Mouse (Mus musculus): ENCODE results near the gene Ffar2. TPM values are rescaled to one million over a fixed set of nuclear protein-coding genes. Genes with fewer than 3 reads are reported as not detected.

Gene Ffar2
- polyA plus RNA-seq, 1 experiment from 2014 or later: not detected

DNA sequence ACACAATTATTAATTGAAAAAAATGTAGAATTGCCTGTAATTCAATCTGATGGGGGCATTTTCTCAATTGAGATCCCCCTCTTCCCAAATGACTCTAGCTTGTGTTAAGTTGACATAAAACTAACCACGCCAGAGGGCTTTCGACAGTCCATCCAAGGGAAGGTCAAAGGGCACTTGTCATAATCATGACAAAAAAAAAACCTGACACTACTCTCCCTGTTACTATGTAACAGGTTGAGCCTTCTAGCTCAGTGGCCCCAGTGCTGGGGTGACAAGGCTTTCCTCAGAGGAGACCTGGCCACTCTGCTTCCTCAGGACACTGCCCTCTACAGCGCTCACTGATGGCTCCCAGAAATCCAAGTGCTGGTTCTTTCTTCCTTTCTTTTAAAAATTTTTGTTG, 731 bp upstream of the Ffar2 start:
- Histone ChIP-seq H3K4me1 (replicated peaks) (no peaks in the 10 kb centered on the region), H3K4me3 (no peak overlapping the region), H3K36me3 (no peaks in the 10 kb centered on the region), H3K27me3 (replicated peaks) (peaks cover 6% of the 10 kb centered on the region; the same call in 1 of the 2 replicates), H3K4me2 (no peak overlapping the region), H3K27ac (ENCODE audit: poor library complexity, severe bottlenecking) (no peak overlapping the region), H3K9me3 (replicated peaks) (0 out of 2 replicates have a peak, but pooled peaks cover 5% of the 10 kb centered on the region), H3K9ac (no peak overlapping the region)
- no peak for ATAC-seq (ENCODE audit: insufficient number of reproducible peaks, low FRiP score)
- WGBS: 94% methylated on average over 3 of the region's 3 CpGs

DNA sequence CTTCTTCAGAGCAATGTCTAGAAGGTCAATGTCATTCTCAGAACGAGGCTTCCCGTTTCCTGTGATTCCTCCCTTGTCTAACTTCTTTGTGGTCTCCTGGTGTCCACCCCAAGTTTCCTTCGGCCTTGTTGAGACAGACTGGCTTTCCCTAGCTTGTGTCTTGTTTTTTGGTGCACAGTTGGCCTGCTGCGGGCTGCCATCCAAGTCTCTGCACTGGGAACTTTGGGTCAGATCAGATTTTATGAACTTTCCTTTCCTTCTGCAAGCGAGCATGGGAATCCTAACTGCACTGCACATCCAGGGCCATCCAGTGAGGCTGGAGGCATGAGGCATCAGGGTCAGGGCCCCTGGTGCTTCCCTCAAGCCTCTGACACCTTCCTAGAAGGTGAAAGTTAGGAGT, 2.0 kb downstream of the Ffar2 start:
- no peak overlapping the region for H3K4me3 ChIP-seq
- H3K27me3 ChIP-seq (replicated peaks): peaks cover 6% of the 10 kb centered on the region; the same call in 1 of the 2 replicates
- H3K27ac ChIP-seq (ENCODE audit: poor library complexity, severe bottlenecking): no peak overlapping the region
- no peak overlapping the region for H3K9ac ChIP-seq
- H3K4me1 ChIP-seq (replicated peaks): no peaks in the 10 kb centered on the region
- no peak for ATAC-seq (ENCODE audit: insufficient number of reproducible peaks, low FRiP score)
- H3K36me3 ChIP-seq: no peaks in the 10 kb centered on the region
- WGBS: 67% methylated on average over 5 of the region's 5 CpGs
- no peak overlapping the region for H3K4me2 ChIP-seq
- no peaks in the 10 kb centered on the region for H3K9me3 ChIP-seq (replicated peaks)

- H3K36me3 ChIP-seq: no peaks in the 10 kb centered on the region
- H3K27me3 ChIP-seq (replicated peaks): peaks cover 6% of the 10 kb centered on the region; the same call in 1 of the 2 replicates
- H3K4me1 ChIP-seq (replicated peaks): no peaks in the 10 kb centered on the region
- H3K9ac ChIP-seq: no peak overlapping the region
- H3K9me3 ChIP-seq (replicated peaks): no peaks in the 10 kb centered on the region
- ATAC-seq (ENCODE audit: insufficient number of reproducible peaks, low FRiP score): no peak
- no peak overlapping the region for H3K4me2 ChIP-seq
- no peak overlapping the region for H3K4me3 ChIP-seq
- H3K27ac ChIP-seq (ENCODE audit: poor library complexity, severe bottlenecking): no peak overlapping the region
- 51% methylated on average over 7 of the region's 7 CpGs for WGBS
These were observed 2.6 kb downstream of the Ffar2 start for GRCm38 (mm10) chr7:30820854-30821445.

DNA sequence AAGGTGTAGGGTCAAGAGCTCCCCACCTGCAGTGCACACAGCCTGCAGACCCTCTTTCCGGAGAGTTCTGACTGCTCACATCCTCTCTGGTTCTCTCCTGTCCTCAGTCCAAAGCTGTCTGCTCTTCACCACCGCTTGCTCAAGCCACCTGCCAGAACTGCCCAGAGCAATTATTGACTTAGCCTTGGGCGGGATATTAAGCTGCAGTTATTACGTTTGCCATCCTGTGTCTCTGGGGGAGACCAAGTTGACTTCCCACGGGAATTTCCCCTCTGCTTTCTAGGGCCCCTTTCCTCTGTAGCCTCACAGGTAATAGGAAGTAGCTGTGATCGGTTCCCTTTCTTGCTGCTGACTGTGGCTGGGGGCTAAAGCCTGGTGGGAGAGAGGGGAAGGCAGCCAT, 3.4 kb downstream of the Ffar2 start:
- Histone ChIP-seq H3K27ac (ENCODE audit: poor library complexity, severe bottlenecking) (no peak overlapping the region), H3K4me1 (replicated peaks) (no peaks in the 10 kb centered on the region), H3K9ac (no peak overlapping the region), H3K36me3 (no peaks in the 10 kb centered on the region), H3K9me3 (replicated peaks) (no peaks in the 10 kb centered on the region), H3K27me3 (replicated peaks) (peaks cover 6% of the 10 kb centered on the region; the same call in 1 of the 2 replicates), H3K4me3 (no peak overlapping the region), H3K4me2 (no peak overlapping the region)
- no peak for ATAC-seq (ENCODE audit: insufficient number of reproducible peaks, low FRiP score)
- 66% methylated on average over 6 of the region's 6 CpGs for WGBS

DNA sequence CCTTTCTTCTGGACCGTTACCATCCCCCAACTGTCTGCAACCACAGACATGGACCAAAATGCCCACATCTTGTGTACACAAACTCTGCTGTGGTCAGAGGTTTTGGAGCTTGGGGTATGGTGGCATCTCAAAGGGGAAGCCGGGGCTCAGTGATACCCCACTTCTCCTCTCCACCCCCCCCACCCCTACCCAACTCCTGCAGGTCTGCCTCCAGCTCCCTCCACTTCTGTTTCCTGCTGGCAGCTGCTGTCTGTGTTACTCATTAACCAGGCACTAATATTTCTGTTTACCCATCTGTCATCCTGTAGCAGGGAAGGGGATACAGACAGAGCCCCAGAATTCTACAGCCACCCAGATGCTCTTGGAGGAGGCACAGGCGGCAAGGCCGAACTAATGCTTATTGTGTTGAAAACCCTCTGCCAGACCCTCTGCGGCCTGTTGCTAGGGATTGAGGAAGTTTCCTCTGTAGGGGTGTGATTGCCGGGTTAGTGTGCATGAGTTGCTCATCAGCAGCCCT, 11.2 kb downstream of the Ffar2 start:
- H3K27me3 ChIP-seq (replicated peaks): no peaks in the 10 kb centered on the region
- H3K9me3 ChIP-seq (replicated peaks): peaks cover 9% of the 10 kb centered on the region; the same call in 1 of the 2 replicates
- no peak overlapping the region for H3K4me3 ChIP-seq
- ATAC-seq (ENCODE audit: insufficient number of reproducible peaks, low FRiP score): no peak
- no peak overlapping the region for H3K4me2 ChIP-seq
- no peaks in the 10 kb centered on the region for H3K36me3 ChIP-seq
- WGBS: 70% methylated on average over 6 of the region's 6 CpGs
- H3K4me1 ChIP-seq (replicated peaks): 0 out of 2 replicates have a peak, but pooled peaks cover 5% of the 10 kb centered on the region
- no peak overlapping the region for H3K27ac ChIP-seq (ENCODE audit: poor library complexity, severe bottlenecking)
- H3K9ac ChIP-seq: no peak overlapping the region

- Histone ChIP-seq H3K27ac (ENCODE audit: poor library complexity, severe bottlenecking) (no peak overlapping the region), H3K9ac (no peak overlapping the region), H3K4me3 (no peak overlapping the region), H3K36me3 (no peaks in the 10 kb centered on the region), H3K4me1 (replicated peaks) (0 out of 2 replicates have a peak, but pooled peaks cover 5% of the 10 kb centered on the region), H3K27me3 (replicated peaks) (no peaks in the 10 kb centered on the region), H3K9me3 (replicated peaks) (peaks cover 9% of the 10 kb centered on the region; the same call in 1 of the 2 replicates), H3K4me2 (no peak overlapping the region)
- WGBS: 43% methylated on average over 9 of the region's 9 CpGs
- ATAC-seq (ENCODE audit: insufficient number of reproducible peaks, low FRiP score): no peak
These were observed 11.8 kb downstream of the Ffar2 start for GRCm38 (mm10) chr7:30811757-30812290.

DNA sequence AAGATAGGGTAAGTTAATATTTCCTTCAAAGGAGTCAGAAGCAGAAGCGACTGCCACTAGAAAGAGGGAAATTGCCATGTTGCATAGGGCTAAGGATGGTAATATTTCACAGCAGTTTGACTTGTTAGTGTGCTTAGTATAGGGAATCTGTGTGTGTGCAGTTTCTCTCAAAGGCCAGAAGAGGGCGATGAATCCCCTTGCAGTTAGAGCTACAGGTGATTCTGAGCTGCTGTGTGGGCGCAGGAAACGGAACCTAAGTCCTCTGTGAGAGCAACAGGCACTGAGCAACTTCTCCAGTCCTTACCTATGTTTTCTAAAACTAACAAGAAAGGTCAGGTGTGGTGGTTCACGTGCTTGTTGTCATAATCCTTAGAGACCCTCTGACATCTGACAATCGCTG, 13.3 kb downstream of the Ffar2 start:
- Histone ChIP-seq H3K27me3 (replicated peaks) (no peaks in the 10 kb centered on the region), H3K4me3 (no peak overlapping the region), H3K4me2 (no peak overlapping the region), H3K27ac (ENCODE audit: poor library complexity, severe bottlenecking) (no peak overlapping the region), H3K4me1 (replicated peaks) (0 out of 2 replicates have a peak, but pooled peaks cover 5% of the 10 kb centered on the region), H3K36me3 (no peaks in the 10 kb centered on the region), H3K9ac (no peak overlapping the region), H3K9me3 (replicated peaks) (peaks cover 10% of the 10 kb centered on the region; the same call in 1 of the 2 replicates)
- WGBS: 50% methylated on average over 6 of the region's 6 CpGs
- no peak for ATAC-seq (ENCODE audit: insufficient number of reproducible peaks, low FRiP score)

- no peak overlapping the region for H3K4me3 ChIP-seq
- WGBS: 50% methylated on average over 6 of the region's 6 CpGs
- no peak overlapping the region for H3K27ac ChIP-seq (ENCODE audit: poor library complexity, severe bottlenecking)
- H3K9ac ChIP-seq: no peak overlapping the region
- no peaks in the 10 kb centered on the region for H3K36me3 ChIP-seq
- H3K9me3 ChIP-seq (replicated peaks): peaks cover 19% of the 10 kb centered on the region
- no peak for ATAC-seq (ENCODE audit: insufficient number of reproducible peaks, low FRiP score)
- H3K4me2 ChIP-seq: no peak overlapping the region
- H3K4me1 ChIP-seq (replicated peaks): no peaks in the 10 kb centered on the region
- no peaks in the 10 kb centered on the region for H3K27me3 ChIP-seq (replicated peaks)
These were observed 17.7 kb downstream of the Ffar2 start for GRCm38 (mm10) chr7:30805924-30806323.

DNA sequence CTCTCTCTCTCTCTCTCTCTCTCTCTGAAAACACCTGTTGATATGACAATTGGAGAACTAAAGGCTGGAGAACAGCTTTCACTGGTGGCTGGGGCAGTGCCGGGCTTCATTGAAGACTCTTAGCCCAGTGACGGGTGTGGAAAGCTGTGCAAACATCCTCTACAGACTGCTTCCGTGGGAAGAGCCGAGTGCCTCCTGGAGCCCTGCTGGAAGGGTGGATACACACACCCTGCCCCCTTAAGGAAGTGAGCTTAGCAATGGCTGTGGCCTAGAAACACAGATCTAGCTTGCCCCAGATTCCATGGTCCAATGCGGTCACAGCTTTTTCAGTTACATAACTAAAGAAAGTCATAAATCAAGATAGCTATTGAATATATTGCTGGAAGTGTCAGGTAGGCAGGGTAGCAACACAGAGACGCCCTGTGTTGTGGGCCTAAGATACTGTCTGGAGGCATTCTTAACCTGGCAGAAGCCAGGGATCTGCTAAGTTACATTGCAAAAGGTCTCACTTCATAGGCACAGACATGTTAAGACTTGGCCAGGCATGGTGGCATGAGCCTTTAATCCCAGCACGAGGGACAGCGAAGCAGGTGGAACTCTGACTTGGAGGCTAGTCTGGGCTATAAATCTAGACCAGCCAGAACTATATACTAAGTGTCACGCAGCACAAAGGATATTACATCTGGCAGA, 19.4 kb downstream of the Ffar2 start:
- Histone ChIP-seq H3K27ac (ENCODE audit: poor library complexity, severe bottlenecking) (no peak overlapping the region), H3K4me1 (replicated peaks) (no peaks in the 10 kb centered on the region), H3K4me3 (no peak overlapping the region), H3K9me3 (replicated peaks) (peaks cover 28% of the 10 kb centered on the region), H3K36me3 (no peaks in the 10 kb centered on the region), H3K27me3 (replicated peaks) (no peaks in the 10 kb centered on the region), H3K4me2 (no peak overlapping the region), H3K9ac (no peak overlapping the region)
- 78% methylated on average over 9 of the region's 9 CpGs for WGBS
- ATAC-seq (ENCODE audit: insufficient number of reproducible peaks, low FRiP score): no peak

DNA sequence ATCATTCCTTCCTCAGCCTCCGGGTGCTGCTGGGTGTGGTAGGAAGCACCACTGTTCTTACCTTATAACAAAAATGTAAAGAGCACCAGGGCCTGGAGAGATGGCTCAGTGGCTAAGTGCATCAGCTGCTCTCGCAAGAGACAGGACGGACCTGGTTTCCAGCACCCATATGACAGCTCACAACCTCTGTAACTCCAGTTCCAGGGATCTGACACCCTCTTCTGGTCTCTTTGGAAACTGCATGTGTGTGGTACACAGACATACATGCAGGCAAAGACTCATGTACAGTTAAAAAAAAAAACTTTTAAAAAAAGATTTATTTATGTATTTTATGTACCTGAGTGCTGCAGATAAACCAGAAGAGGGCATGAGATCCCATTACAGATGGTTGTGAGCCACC, 20.3 kb downstream of the Ffar2 start:
- no peak overlapping the region for H3K9ac ChIP-seq
- H3K4me1 ChIP-seq (replicated peaks): 0 out of 2 replicates have a peak, but pooled peaks cover 2% of the 10 kb centered on the region
- ATAC-seq (ENCODE audit: insufficient number of reproducible peaks, low FRiP score): no peak
- 86% methylated on average over 3 of the region's 3 CpGs for WGBS
- H3K4me3 ChIP-seq: no peak overlapping the region
- no peak overlapping the region for H3K27ac ChIP-seq (ENCODE audit: poor library complexity, severe bottlenecking)
- H3K27me3 ChIP-seq (replicated peaks): no peaks in the 10 kb centered on the region
- no peak overlapping the region for H3K4me2 ChIP-seq
- H3K9me3 ChIP-seq (replicated peaks): peaks cover 28% of the 10 kb centered on the region
- no peaks in the 10 kb centered on the region for H3K36me3 ChIP-seq

DNA sequence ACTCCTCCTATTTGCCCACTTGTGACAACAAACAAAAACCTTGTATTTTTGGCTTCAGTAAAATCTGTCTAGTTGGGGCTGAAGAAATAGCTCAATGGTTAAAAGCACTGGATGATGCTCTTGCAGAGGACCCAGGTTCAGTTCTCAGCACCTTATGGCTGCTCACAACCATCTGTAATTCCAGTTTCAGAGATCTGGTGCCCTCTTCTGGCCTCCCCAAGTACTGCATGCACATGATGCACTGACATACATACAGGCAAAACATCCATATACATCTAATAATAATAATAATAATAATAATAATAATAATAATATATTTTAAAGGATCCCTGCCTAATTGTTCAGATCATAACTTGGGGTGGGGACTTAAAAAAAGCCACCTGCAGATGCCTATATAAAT, 22.9 kb downstream of the Ffar2 start:
- H3K4me3 ChIP-seq: no peak overlapping the region
- H3K4me1 ChIP-seq (replicated peaks): 0 out of 2 replicates have a peak, but pooled peaks cover 3% of the 10 kb centered on the region

More for the DNA sequence above, 22.9 kb downstream of the Ffar2 start:
- ATAC-seq (ENCODE audit: insufficient number of reproducible peaks, low FRiP score): no peak
- H3K36me3 ChIP-seq: no peaks in the 10 kb centered on the region
- no peaks in the 10 kb centered on the region for H3K27me3 ChIP-seq (replicated peaks)
- peaks cover 28% of the 10 kb centered on the region for H3K9me3 ChIP-seq (replicated peaks)
- H3K4me2 ChIP-seq: no peak overlapping the region
- no peak overlapping the region for H3K27ac ChIP-seq (ENCODE audit: poor library complexity, severe bottlenecking)
- no peak overlapping the region for H3K9ac ChIP-seq
